Mouse (Mus musculus) erythroblast, embryonic 14.5 days (primary cell): ENCODE data around the gene Atxn1.

Experiments
- GATA1 ChIP-seq: IDR thresholded peaks from 2 replicates; pipeline ENCODE4 v1.6.1; 2012; ENCODE audit warnings: low read length, inconsistent platforms, mixed read lengths
- TAL1 ChIP-seq: IDR thresholded peaks from 3 replicates; pipeline ENCODE4 v1.6.1; 2012; ENCODE audit warnings: low read length, inconsistent platforms, mixed read lengths

- no peak for TF ChIP-seq GATA1
- TF ChIP-seq TAL1 = no peak
These were observed 128.3 kb downstream of the Atxn1 start for GRCm38 (mm10) chr13:45836377-45837054.
